Mouse (Mus musculus) retina, postnatal 7 days (tissue): ENCODE measurements around the gene Gm5475.
"Not testable (repeated sequence)": the region's sequence is repeated elsewhere in the genome, so short reads cannot be mapped to it uniquely, and the experiment has no call there.

Source experiments
- DNase-seq: peaks from one replicate; pipeline ENCODE4 v3.0.0-alpha.2; 2012; ENCODE audit warnings: low read depth, low spot score

Gene Gm5475

DNA sequence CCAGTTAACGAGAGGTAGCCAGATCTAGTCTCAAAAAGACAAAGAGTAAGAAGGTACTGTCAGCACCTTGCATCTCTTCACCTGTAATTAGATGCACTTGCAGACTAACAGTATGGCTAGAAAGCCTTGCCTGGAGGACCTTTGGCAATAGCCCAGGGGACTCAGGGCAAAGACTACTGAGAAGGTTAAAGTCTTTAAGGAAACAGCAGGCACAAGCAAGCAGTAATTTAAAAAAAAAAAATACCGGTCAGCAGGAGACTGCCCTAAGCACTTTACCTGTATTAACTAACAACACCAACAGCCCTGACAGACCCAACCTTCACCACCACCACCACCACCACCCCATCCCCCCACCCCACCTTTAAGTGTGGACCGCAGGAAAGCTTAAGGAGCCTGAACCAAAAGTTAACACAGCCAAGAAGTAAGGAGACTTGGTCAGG is at the start of gene Gm5475:
TSS of gene Gm5475 (plus strand) at position 390 of the 440 bp plus-strand sequence.
- not testable (repeated sequence) for DNase-seq

DNA sequence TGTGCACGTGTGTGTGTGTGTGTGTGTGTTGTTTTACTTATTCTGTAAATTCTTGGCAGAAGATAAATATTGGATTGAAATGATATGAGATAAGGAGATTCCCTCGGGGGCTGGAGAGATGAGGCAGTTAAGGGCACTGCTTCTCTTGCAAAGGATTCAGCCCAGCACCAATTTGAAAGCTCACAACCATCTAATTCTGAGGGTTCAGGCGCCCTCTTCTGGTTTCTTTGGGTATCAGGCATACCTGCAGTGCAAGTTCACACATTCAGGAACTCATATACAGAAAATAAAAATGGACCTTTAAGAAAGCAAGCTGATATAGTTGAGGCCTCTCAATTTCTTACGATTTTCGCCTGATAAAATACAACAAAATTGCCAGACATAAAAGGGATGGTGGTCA is 46.9 kb upstream of the Gm5475 start:
- peak; percentile 45 for DNase-seq

DNA sequence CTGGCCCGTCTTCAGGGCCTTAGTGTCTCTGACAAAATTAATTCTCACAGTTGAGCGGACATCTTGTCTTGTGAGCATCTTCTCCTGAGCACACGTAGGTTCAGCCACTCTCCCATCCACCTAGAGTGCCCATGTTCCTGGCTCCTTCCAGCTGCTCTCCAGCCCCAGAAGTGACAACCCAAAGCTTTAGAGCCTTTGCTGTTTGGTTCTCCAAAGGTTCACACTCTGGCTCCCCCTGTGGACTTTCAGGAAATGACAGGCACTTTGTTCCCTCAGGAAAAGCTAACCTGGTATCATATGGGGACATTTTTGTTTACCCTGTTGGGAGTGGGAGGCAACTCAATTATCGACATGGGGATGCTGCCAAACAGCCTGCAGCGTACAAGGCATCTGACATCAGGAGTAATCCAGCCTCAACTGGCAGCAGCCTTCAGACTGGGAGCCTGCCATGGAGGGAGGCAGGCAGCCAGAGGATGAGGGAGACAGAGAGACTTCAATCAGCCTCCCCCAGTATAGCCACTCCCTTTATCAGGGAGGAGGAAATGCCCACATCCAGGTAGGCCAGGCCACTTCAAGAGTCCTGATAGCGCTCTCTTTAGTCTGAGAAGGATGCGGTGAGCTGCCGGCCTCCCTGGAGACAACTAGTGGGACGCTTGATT is 44.0 kb upstream of the Gm5475 start:
- DNase-seq: not testable (repeated sequence)

DNA sequence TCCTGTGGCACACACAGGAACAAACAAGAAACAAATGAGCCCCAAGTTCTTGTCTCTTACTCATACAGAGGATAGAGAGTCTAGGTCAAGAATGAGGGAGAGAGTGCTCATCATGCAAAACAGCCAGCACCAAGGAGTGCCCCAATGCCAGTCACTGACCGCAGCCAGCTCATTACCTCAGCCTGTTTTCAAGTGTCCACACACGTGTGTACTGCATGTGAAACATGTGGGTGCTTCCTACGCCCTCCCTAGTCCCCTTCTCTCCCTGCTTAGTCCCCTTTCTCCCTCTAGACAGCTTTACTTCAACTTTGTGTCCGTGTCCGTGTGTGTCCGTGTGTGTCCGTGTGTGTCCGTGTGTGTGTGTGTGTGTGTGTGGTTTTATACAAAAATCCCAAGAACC is 42.3 kb upstream of the Gm5475 start:
- no peak for DNase-seq

DNA sequence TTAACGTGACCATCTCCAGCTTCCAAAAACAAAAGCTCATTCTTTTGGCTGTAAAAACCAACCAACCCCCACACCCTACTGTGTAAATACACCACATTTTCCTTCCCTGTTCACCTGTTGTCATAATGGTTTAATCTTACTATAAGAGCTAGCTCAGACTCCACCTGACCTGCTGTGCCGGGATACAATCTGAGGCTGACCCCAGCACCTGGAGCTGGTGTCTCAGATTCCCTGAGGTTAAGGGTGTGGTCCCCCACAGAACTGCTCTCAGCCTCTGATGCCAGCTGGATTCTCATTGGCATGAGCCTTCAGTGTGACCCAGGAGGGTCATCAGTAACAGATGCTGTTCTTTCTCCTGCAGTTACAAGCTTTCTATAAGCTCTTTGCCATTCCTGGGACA is 41.8 kb upstream of the Gm5475 start:
- no peak for DNase-seq

DNA sequence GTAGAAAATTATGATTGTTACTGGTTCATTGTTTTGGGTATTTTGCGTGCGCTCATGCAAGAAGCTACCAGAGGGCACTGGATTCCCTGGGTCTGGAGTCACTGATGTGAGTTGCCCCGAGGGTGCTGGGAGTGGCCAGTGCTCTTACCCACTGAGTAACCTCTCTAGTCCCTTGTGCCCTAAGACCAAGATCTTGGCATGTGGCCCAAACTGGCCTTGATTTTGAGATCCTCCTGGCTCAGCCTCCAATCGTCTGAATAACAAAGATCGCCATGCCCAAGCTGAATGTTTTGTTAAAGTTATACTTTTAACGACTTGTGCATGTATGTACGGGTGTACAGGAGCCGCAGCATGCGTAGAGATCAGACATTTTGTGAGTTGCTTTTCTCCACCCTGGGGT is 36.2 kb upstream of the Gm5475 start:
- no peak for DNase-seq

DNA sequence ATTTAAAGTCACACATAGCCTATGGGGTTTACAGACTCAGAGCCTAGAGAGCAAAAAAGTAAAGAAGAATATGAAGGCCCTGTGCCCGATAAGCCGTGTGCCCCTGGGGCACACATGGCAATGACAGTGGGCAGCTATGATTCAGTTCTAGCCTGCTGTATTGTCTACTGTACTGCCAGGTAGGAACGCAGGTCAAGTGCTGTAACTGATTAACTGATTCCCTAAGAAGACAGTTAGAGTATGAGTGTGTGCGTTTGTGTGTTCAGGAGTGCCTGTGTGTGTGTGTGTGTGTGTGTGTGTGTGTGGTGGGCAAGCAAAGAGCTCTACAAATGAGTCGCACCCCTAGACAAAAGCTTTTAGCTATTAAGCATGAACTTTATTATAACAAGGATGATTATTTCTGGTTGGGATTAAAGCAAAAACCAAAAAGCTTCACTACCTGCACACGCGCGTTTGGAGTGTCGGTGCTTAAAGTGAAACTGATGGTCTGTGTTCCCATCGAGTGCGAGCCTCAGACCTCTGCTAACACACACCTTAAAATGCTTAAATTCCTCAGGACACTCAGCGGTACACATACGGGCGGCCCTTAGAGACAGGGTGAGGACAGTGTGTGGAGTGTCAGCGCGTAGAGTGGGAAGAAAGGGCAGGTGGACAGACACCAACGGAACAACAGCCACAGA is 34.3 kb upstream of the Gm5475 start:
- no peak for DNase-seq

DNA sequence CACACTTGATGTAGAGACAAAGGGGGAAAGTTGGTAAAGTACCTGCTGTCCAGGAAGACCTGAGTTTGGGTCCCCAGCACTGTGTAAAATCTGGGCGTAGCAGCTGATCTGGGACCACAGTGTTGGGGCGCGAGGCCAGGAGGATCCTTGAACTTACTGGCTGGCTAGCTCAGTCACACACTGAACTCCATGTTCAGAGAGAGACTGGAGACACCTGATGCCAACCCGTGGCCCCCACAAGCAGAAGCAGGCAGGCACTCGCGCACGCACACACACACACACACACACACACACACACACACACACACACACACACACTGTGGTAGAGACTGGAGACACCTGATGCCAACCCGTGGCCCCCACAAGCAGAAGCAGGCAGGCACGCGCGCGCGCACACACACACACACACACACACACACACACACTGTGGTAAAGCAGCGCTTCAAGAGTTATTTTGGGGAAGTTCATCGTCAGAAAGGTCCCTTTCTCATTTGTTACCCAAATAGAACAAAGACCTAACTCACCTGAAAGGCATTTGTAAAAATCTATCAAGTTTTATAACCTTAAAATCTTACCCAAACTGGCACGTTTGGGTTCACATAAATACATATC is 33.6 kb upstream of the Gm5475 start:
- no peak for DNase-seq

DNA sequence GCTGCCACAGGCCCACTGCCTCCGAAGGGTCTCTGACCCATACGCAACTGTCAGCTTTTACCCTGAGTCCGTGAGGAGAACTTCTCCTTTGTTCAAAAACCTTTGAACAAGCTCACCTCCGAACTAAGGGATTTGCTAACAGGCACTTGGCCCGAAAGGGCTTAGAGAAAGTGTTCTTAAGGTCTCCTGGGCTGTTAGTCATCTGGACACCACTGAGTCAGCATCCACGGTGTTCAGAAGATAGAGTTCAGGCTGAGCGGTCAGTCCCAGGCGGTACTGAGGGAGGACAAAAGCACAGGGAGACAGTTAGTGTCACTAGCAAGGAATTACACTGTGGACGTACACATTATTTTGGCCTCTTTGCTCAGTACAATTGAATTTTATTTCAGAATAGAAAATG is 33.1 kb upstream of the Gm5475 start:
- no peak for DNase-seq

DNA sequence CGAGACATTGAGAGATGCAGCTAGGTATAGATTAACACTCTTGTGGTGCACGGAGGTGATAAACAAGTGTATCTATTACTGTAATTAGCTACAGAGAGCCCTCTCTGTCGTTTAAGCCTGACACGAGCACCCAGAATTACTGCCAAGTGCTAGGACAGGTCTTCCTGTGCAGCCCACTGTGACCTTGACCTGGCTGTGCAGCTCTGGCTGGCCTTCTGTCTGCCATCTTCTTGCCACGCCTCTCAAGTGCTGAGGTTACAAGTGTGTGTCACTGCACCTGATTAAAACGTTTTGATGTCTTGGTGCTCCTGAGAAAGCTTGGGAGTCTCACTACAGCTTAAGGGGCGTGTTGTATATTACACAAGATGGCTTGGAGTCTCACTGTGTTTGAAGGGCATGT is 30.9 kb upstream of the Gm5475 start:
- DNase-seq: no peak

DNA sequence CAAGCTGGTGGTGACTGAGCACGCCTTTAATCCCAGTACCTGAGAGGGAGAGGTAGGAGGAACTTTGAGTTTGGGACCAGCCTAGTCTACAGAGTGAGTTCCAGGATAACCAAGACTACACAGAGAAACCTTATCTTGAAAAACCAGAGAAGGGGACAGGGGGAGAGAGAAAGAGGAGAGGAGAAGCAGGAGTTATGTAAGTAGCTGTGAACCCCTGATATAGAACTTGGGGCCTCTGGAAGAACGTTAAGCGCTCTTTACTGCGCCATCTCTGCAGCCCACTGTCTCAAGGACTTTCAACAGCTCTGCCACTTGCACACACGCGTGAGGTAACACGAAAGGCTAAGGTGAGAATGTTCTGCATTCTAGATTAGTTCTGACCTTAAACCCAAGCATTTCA is 30.3 kb upstream of the Gm5475 start:
- no peak for DNase-seq

DNA sequence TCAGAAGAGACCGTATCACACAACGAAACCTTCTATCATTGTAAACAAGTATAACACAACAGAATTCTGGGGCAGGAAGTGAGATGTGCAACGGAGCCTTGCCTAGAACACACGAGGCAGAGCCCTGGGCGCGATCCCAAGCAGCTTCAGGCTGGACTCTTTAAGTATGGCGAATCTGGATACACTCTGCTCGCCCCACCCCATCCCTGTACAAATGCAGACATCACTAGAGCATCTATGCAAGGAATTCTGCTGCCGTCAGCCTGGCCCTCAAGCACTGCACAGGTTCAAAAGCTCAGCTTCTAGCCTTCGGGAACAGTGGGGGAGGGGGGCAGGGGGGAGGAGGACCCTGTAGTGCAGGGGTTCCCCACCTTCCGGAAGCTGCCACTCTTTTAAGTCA is 28.9 kb upstream of the Gm5475 start:
- no peak for DNase-seq

DNA sequence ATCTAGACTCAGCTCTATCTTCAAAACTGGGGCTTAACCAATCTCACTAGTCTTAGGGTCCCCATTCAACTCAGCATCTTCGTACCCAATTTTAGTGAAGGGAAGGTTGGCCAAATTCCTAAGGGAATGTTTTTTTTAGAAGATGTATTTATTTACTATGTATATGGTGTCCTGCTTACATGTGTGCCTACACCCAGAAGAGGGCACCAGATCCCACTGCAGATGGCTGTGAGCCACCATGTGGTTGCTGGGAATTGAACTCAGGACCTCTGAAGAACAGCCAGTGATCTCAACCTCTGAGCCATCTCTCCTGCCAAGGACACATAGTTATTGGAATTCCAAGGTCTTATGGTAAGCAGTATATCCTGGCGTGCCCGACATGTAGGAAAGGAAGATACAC is 26.4 kb upstream of the Gm5475 start:
- no peak for DNase-seq

DNA sequence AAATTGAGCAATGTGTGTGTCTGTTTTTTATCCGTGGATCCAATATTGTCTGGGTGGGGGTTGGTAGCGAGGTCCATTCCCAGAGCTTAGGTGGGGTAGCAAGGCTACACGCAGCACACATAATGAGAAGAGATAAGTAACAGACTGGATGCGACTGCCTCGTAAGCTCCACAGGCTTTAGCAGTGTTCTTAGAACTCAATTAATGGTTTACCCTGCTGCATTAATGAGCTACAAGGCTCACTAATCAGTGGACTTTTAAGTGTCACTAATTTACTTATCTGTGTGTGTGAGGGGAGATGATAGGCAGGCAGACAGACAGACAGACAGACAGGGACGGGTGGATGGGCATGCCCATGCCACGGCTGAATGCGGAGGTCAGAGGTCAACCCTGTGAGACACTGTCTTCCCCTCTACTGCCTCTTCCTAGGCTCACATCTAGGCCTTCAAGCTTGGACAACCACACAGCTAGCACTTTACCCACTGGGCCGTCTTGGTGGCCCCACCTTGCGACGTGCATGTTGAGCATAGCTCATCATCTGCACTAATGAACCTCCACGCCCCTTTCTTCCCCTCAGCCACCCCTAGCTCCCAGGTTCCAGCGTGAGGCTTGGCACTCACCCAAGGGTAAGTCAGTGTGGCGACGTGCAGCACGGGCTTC is 21.2 kb upstream of the Gm5475 start:
- no peak for DNase-seq

DNA sequence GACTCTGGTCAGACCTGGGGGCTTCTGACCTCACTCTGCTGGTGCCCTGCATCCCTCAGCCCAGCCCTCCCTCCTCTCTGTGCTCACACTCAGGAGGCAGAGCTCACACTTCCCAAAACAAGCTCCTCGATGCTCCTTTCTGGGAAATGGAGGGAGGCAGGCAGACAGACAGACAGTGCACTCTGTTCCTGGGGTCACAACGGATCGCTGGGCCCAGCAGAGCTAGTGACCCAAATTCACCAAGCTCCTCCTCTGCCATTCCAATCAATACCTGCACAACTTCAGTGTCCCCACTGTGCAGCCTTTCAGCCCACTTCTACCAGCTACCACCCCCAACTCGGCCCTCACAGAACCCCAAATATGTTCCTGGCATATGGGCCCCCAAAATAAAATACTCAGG is 20.1 kb upstream of the Gm5475 start:
- DNase-seq: no peak

DNA sequence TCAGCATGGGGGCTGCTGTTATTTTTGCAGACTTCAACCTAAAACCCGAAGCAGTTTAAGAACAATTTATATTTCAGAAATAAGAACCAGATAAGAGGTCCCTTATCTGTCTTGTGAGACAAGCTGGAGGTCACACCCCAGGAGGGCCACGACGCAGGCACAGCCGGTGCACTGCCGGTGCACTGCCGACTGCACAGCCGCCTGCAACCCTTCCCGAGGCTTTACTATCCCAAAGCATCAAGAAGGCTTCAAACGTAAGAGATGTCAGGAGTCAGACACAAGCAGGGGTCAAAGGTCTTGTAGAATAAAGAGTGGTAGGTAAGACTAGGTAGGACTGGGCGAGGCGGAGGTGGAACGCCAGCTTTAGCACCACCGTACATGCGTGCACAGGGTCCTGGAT is 19.6 kb upstream of the Gm5475 start:
- DNase-seq: no peak

DNA sequence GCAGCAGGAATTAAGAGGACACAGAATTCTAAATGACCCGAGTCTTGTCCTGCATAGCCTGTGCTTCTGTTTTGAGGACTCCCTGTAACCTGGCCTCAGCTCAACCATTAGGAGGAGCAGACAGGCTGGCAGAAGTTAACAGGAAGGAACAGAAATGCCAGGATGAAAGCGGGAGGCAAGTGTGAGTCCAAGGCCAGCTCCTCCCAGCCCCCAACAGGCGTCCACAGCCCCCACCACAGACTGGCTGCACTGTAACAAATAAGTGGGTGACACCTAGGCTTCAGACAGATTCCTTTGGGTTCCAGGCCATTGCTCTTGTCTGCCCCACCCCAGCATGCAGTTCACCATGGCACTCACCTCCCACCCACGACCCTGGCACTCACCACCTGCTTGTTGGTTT is 19.1 kb upstream of the Gm5475 start:
- DNase-seq: no peak

DNA sequence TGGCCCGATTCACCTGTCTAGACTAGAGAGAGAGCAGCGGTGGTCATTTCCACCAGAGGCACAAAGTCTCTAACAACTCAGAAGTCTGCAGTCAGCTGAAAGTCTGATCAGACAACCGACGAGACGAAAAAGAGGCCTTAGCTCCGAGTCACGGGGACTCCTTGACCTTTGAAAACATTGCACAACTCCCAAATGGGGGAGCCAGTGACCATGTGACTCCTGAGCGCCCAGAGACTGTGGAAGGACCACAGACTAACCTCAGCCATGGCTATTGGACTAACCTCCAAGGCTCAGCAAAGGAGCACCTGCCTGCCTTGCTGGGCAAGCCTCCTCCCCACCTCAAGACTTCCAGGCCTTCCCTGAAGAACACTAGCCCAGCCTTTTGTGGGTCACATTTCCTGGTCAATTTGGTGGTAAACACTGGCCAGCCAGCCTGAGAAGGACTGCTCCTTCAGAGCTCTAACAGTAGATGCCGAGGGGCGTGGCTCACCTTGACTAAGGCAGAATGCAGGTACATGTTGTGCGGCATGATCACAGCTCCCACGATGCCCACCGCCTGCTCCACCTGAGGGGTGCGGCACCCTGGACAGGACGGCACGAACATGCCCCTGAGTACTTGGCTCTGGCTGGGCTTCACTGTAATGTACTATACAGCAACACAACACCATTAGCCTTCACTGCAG is 18.5 kb upstream of the Gm5475 start:
- DNase-seq: no peak

DNA sequence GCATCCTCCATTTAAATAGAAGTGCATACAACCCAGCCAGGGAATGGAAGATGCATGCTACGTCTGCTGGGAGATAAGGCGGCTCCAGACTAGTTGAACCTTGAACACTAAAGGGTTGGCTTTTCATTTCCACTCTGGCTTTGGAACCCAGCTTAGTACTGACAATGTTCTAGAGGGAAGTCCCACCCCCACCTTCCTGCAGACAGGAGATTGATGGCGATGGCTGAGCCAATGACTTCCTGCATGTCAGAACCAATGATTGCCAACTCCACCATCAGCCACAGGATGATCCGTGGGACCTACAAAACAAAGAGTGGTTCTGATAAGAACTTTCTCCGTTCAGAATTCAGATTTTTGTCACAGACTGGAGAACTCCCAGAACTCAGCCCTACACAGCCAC is 15.9 kb upstream of the Gm5475 start:
- no peak for DNase-seq

DNA sequence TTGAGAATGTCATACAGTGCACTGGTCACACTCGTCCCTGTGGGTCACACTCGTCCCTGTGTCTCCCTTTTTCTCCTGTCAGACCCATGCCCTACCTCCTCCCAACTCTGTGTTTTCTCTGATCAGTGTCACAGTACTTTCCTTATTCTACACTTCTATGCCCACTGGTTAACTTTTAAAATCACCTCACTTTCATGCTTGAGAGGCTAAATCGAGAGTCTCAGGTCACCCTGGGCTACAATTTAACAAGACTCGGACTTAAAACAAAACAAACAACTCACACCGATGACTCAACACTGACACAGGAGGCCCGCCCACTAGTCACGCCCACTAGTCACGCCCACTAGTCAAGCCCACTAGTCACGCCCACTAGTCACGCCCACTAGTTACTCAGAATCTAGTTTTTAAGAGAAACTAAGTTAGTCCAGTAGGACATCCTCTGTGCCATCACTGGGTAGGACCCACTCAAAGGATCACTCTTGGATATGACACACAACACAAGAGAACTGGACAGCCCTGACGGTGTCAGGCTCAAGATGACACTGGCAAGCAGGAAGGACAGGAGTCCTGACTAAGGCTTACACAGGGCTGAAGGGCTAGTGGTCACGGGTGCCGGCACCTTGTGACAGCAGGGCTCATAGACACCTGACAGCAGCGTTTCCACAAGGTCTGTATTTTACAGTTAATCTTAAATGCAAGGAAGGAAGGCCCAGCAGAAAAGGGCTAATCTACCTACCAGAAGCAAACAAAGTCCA is 10.9 kb upstream of the Gm5475 start:
- no peak for DNase-seq

DNA sequence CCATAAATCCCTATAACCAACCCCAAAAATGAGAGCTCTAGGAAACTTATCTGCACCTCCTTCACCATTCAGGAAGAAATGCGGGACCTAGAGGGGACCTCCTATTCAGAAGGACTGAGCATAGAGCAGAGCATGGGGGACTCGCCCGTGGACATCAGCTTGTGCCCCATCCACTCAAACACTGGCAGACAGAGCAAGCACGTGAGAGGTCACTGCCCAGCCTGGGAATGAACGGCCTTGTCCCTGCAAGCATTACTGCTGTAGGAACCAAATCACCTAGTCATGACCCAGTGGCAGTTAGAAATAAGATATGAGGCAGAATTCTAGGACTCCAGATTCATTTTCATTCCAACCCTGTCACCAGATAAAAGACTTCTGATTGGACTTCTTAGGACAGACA is 10.2 kb upstream of the Gm5475 start:
- DNase-seq: no peak
